Mouse (Mus musculus) CD4-positive, CD25-positive, alpha-beta regulatory T cell, adult 4 months (primary cell): Measurements from ENCODE around the gene Abcg5. TPM values are rescaled to one million over a fixed set of nuclear protein-coding genes. Genes with fewer than 3 reads are reported as not detected.

Experiments used
- ATAC-seq: one replicate; pipeline ENCODE4 v1.8.0; 2017
- polyA plus RNA-seq, 2 experiments: library from polyadenylated mRNA; unstranded; fragments of 100-300 nt; shearing (Covaris generic); gene quantifications; one replicate each; pipeline ENCODE4 v1.2.1; 2017

Abcg5 gene
- not detected for polyA plus RNA-seq

DNA sequence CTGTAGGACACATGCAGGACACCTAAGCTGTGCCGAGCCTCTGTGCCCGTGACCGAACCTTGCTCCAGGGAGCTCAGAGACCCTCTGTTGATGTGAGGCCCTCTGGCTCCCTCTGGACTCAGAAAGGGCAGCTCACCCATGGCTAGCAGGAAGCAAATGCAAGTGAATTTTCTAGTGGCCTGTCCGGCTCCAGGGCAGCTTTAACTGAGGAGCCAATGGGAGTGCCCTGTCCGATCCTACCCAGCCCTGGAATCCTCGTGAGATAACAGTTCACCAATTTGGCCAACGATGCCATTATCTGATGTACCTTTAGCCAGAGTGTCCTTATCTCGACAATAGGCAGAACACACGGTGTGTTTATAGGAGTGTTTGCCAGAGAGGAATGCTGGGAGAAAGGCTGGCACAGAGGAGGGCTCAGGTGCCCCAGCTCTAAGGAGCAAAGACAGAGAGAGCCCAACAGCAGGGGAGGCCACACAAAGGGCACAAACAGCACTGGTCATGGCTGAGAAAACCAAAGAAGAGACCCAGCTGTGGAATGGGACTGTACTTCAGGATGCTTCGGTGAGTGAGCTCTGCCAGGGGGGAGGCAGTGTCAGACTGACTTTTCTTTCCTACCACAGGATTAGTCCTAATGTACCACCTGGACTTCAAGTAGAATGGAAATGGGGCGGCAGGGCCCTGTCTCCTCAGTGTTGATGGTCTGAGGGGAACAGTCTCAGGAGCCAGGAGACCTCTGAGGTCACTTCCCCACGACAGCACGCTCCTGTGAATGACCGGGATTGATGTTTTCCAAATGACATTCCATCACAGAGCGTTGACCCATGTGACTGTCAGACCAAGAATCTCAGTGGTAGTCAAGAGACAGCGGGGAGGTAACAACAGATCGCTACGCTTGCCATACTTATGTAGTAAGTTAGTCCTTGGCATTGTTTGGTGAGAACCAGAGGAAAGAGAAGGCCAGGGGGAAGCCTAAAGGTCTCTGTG lies at the start of gene Abcg5:
TSS of gene Abcg5 (minus strand) at position 278 of the 984 bp plus-strand sequence.
- ATAC-seq, result no peak

DNA sequence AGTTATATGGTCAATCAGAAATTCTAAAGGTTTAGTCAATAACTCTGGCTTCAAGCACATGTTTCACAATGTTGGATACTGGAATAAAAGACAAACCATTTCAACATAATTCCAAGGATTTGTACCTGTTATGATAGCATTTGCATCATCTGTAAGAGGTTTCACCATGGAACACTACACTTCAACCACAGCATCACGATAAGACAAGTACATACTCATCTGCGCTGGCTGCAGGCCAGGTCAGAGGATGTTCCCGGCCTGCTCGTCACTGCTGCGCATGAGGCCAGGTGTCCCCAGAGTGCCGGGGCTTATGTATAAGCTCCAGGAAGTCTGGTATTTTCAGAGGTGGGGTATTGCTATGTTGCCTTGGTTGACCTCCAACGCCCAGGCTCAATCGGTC lies 49.8 kb upstream of the Abcg5 start:
- no peak for ATAC-seq

DNA sequence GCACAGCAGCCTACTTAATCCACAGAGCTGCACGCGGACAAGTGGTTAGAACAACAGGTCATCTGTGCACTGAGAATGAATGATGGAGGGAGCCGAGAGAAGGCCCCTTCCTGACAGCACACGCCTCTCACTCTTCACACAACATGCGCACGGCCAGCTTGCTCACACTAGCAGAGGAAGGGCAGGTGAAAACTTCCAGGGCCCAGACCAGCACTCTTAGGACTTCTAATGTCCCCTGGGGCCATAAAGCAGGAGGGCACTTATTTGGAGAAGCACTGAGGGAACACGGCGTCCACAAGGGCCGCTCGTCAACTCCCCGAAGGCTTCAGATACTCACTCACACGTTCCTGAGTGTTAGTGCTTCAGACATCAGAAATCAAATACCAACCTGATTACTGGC lies 48.5 kb upstream of the Abcg5 start:
- ATAC-seq, result no peak

DNA sequence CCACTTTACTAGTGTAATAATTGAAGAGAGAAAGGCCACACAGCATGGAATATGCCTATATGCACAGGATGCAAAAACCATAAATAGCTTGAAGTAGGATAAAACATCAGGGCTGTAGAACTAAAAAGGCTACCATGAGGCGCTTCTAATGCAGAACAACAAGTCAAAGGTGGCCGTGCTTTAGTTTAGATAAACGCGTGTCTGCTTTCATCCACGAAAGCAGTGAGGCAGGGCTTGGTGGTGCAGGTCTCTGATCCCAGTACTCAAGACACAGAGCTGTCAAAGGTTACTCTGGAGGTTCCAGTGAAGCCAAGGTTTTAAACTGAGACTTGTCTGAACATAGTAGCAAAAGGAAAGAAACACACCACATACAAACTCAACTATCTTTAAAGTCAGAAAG lies 46.3 kb upstream of the Abcg5 start:
- no peak for ATAC-seq

DNA sequence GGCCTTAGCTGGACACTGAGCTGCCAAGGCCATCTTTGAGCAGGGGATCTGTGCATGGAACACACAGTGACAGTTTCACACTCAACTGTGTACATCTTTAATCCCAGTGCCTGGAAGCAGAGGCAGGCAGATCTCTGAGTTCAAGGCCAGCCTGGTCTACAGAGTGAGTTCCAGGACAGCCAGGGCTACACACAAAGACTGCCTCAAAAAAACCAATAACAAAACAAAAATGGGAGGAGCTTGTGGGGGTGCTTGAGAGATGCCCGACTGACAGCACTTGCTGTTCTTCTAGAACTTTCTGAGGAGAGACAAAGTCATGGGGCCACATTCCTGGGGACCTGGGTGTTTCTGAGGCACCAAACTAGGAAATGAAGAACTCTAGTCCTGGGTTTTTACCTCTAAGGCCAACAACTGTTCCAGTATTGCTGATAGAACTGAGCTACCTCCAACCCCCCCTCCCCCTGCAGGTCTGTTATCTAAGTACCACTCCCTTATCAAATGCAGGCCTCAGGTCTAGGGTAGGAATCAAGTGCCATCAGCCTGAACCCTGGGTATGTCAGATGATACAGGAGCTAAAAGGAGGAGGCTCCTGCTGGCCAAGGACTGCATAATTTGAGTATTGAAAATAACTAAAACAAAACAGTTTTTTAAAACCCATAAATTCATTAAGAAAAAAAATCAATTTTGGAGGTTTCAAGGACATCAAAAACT lies 45.5 kb upstream of the Abcg5 start:
- no peak for ATAC-seq

DNA sequence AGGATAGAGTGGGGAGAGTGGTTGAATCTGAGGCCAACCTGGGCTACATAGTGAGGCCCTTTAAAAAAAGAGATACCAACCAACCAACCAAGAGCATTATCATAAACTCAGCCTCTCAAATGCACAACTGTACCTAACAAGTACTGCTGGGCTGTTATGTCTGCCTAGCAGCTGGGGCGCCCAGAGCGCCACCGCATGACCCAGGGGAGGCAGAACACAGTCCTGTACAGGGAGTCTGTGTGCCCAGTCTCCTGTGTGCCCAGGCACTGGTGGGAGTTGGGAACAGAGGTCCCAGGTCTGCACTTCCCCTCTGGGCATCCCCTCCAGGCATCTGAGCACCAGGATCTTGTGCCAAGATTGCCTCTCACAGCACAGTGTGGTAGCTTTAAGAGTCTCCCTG lies 42.4 kb upstream of the Abcg5 start:
- no peak for ATAC-seq

DNA sequence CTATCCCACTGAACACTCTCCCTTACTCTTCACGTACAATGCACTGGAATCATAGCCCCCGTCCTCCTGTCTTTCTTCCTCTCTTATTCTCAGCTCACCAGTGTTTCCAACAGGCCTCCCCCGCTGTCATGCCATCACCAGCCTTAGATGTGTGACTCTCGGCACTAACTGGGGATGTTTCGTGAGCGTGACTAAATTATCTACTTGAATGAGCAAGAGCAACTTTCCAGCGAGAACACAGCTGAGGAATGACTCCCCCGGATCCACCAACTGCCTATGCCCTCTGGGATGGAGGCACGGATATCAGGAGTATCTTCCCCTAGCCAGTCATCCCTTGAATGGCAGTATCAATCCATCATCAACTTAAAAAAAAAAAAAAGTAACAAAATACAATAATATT lies 41.2 kb upstream of the Abcg5 start:
- ATAC-seq, result no peak

DNA sequence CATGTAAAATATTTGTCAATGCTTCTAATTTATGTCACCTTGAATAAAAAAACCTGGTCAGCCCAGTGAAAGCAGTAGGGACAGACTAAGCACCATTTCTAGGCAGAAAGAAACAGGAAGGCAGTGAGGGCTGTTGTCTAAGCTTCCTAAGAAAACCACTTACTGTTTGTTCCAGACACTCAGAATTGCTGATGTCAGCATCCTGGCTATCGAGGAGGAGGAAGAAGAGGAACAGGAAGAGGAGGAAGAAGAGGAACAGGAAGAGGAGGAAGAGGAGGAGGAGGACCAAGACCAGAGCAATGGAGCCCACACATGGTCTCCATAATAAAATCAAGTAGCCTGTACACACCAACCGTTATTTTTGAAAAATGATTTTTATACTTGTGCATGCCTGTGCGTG lies 36.3 kb upstream of the Abcg5 start:
- no peak for ATAC-seq

DNA sequence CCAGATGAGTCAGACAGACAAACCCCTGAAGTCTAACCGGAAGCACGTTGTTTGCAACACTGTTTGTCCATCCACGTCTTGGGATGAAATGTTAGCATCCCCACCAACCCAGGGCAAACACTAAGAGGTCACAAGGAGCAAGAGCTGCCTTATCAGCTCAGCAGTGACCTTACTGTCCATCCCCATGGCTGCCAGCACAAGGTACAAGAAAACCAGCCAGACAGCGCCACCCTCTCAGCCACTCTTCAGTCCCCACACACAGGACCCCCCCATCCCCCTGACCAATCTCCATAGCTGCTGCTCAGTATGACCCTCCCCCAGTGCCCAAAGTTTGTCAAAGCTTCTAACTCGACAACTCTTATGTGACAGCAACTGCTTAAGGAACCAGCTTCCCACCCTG lies 34.6 kb upstream of the Abcg5 start:
- ATAC-seq, result no peak

DNA sequence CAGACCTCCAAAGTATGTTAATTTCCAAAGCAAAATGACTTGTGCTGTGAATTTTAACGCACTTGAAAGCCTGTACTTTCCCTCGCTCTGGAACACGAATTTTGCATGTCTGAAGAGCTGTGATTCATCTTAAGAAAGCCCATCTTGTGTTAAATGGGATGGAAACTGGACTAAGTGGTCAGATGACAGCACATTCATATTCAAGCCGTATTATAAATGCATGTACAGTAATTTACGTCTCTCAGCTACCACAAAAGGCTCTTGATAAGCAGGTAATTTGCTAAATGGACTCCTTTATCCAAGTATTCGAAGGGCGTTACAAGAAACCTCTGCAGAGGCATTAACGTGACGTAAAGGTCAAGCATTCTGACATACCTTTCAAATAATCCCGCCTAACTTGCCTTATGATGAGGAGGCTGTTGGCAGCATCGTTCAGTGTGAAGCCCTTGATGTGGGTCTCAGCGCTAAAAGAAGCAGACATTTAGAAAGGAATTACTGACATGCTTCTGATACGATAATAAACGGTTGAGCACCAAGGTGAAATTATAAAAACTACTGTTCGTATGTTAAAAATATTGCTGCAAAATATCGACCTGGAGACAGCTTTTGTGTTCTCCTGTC lies 33.6 kb upstream of the Abcg5 start:
- ATAC-seq, result no peak

DNA sequence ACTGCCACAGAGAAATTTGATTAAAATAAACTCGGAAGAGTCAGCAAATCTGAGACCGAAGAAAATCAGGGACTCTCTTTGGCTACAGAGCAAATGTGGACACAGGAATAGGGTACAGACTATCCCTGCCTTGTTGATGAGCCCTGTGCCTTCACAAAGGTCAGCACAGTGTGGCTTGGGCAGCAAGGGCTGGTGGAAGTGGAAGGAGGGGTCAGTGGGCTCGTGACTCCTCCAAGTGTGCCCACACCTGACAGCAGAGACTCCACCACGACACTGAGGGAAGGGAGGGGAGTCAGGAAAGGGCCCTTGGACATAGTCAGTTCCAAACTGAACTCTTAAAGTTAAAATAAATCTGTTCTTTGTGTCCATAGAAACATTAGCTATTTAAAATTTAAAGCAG lies 32.1 kb upstream of the Abcg5 start:
- ATAC-seq, result no peak

DNA sequence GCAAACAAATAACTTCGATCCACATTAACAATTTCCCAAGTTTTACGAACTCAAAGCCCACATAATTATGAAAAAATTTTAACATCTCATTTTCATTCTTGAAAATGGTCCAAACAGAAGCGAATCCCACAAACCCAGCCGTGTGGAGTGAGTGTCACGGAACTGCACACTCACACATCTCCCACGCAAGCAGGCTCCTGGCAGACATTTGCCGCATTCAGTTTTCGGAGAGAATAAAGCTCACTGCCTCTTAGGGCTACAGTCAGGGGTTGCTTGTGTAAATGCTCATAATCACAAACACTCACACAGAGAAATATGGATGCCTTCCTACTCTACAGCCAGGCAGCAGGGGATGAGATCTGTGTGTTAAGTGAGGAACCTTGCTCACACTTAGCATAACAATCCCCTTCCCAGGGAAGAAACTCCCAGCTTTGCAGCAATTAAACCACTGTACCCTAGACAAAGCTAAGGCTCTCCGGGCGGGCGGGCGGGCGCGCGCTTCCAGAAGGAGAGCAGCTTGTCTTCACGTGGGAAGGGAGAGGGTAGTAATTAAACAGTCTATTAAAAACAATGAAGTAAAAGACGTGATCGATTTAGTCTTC lies 30.9 kb upstream of the Abcg5 start:
- ATAC-seq, result no peak

DNA sequence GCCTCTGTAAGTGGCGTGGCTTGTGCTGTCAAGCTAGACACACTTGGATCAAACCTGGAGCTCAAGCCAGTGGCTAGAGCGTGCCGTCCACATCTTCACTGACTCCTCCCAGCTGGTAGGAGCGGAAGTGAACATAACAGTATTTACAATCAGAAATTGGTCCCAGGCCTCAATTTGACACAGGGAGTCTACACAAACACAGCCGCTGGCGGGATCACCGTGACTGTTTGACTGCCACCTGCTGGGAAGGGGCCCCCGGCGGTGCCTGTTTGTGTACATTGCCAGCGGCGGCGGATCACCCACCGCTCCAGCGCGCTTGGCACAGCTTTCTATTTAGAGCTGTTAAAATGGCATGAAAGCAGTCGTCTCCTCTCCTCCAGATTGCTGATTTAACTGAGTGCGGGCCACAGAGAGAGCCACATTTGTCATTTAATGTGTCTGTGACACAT lies 26.6 kb upstream of the Abcg5 start:
- ATAC-seq, result no peak

DNA sequence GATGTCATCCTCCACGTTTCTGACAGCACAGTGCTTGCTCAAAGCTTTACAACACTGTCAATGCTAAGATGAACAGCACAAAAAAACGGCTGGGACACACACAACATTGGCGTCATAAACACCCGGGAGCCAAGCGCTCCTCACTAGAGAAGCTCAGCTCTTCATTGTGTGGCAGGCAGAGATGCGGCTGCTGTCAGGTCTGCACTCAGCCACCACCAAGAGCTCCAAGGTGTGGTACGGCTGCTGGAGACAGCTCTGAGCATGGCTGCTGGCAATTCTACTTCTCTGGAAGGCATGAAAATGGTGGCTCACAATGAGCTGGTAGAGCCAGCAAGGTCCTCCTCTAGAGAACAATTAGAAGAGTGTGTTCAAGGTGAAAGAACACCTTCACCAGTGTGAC lies 26.0 kb upstream of the Abcg5 start:
- no peak for ATAC-seq

DNA sequence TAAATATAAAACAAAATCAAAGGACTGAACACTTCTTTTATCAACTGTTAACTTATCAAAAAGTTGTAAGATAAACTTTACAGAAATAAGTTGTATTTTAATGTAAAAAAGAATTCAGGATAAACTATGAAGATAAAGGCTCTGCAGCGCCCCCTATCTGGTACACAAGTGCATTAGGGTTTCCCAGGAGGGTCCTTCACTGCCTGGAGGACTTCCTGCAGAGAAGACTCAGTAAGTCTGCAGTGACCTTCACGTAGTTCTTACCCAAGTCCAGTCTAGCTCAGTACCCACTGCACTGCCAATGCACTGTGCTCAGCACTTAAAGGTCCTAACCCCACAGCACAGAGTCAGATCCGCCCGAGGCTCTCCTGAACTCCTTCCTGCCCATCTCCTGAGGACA lies 24.6 kb upstream of the Abcg5 start:
- ATAC-seq, result no peak

DNA sequence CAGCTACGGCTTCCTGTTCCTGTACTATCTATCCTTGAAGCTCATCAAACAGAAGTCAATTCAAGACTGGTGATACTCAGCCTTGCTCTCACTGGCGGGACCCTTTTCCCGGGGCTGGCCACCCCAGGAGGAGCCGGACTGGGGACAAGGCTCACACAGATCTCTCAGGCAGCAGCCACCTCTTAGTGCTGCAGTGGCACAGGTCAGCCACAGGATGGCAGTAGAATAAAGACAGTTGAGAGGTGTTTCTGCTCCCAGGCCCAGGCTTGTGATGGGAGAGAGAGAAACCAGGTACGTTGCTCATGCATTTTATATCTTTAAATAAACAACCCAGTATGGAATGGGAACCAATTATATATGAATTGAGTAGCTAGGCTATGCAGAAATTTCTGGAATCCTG lies 15.9 kb upstream of the Abcg5 start:
- no peak for ATAC-seq

DNA sequence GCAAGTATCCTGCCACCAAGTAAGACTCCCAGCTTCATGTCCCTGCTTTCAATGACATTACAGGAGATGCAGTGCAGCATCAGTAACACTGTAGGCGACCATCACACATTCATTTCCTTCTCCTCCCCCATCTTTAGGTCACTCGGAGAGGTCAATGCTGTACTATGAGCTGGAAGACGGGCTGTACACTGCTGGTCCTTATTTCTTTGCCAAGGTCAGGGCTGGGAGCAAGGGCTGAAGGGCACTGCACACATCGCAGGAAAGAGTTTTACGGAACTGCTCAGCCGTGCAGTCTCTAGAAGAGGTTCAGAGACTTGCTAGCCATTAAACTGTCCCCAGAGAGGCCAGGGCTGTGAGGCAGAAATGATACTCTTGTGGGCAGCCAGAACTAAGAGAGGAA lies 13.7 kb upstream of the Abcg5 start:
- no peak for ATAC-seq

DNA sequence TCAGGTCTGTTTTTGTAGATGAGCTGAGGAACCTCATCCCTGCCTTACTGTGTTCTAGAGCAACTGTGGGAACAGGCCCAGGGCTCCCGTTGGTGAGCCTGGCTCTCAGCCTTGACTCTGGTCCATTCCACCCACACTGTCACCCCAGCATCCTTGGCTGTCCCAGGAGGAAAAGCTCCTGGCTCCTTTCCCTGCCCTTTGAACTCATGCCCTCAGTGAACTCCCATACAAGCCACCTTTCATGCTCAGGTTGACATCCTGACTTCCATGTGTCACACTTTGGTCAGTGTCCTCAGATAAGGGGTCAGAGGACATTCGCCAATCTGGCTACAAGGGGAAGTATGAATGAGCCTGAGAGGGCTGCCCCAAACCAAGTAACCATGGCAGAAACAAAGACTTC lies 10.9 kb upstream of the Abcg5 start:
- ATAC-seq, result no peak

DNA sequence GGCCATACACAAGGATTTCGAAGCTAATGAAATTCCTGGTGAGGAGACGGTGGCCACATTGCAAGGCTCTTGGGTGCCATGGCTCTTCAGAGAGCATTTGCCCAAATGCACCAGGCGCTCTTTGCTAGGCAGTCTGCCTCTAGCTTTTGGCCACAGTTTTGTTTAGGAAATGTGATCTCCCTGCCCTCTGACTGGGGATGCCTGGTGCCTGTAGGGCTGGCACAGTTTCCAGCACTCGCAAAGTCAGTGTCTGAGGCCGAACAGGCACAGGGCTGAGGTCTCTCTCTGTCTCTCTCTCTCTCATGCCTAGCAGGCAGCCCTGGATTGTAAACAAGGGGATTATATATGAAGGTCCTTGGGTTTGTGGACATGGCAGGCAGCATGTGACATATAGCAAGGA lies 7.3 kb upstream of the Abcg5 start:
- no peak for ATAC-seq

DNA sequence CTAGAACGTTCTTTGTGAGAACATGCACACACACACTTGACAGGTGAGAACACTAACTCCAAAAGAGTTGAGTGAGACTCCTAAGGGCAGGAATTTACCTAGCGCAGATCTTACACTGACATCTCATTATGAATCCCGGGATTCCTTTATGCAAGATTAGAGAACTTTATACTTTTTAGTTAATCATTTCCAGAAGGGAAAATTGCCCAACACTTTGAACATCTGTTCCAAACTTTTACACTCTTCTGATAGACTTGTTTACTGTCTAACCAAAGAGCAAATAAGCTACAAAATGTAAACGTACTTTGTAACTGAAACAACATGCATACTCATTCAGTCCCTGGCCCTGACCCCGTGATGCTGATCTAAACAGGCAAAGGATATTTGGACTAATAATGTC lies 6.5 kb upstream of the Abcg5 start:
- ATAC-seq, result no peak

DNA sequence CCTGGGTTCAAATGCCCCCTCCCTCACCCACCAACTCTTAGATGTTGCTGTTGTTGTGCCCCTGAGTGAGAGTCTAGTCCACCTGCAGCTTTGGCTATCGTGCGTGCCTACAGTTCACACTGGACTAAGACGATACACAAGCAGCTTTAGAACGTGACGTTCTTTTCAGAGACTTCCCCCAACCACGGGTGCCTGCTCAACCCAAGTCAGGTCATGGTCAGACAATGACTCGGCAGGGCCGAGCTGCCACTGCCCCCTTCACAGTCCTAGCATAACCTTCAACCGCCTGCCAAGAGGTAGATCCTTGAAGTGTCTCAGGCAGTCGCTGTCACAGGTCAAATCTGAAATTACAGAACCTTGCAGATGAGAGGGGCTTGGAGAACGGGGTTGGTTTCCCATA lies 6.0 kb upstream of the Abcg5 start:
- no peak for ATAC-seq

DNA sequence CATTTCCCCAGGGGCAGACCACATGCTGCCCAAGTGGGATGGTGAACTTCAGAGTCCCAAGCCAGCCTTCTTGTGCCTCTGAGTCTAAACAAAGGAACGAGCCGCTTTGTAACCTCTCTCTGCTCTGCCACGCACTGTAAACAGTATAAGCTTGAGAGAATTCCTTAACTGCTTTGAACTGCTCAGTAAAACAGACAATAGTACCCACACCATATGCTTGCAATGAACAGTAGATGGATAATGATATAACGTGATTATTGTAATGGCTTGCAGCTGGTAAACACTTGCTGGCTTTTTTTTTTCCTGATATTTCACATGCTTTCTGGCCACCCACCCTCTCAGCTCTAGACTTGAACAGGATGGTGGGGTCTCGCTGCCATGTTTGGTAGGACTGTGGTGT lies 5.2 kb upstream of the Abcg5 start:
- ATAC-seq, result no peak

DNA sequence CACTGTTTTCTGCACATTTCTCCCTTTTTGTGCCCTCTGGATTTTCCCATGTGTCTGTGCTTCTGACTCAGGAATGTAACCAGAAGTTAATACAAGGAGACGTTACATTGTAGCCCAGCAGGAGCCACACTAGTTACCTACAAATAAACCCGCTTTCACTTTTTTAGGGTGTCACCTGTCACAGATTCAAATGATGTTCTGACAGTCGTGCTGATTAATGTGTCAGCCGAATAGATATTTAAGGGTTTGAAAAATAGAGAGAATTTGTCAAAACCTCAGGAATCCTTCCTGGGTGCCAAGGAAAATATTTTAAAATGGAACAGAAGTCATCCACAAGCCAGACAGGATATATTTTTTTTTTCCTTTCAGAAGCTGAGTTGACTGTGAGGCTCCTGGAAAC lies 2.5 kb upstream of the Abcg5 start:
- ATAC-seq, result no peak
